Mouse (Mus musculus) thymus, postnatal 25 days (tissue): ENCODE measurements around the gene Magi3.
A peak's percentile ranks its signal among the peaks of the same experiment; 100 is the strongest.

Source experiments
- DNase-seq: peaks from one replicate; pipeline ENCODE4 v3.0.0; 2022

Magi3 gene

GRCm38 (mm10) chr3:104019453-104019852 is 200.7 kb downstream of the Magi3 start:
- DNase-seq: peak; percentile 12

- DNase-seq: no peak
Measured at GRCm38 (mm10) chr3:104017931-104018330, 202.2 kb downstream of the Magi3 start.

- DNase-seq: no peak
Measured at GRCm38 (mm10) chr3:104011972-104012371, 208.2 kb downstream of the Magi3 start.

GRCm38 (mm10) chr3:104009924-104010662 is 210.1 kb downstream of the Magi3 start:
- no peak for DNase-seq

- DNase-seq: no peak
Measured at GRCm38 (mm10) chr3:104007479-104007878, 212.7 kb downstream of the Magi3 start.

- no peak for DNase-seq
Measured at GRCm38 (mm10) chr3:104006896-104007466, 213.2 kb downstream of the Magi3 start.

GRCm38 (mm10) chr3:103998724-103999123 is 221.4 kb downstream of the Magi3 start:
- no peak for DNase-seq

GRCm38 (mm10) chr3:103991271-103991670 is 228.9 kb downstream of the Magi3 start:
- DNase-seq: no peak

GRCm38 (mm10) chr3:103989352-103989751 is 230.8 kb downstream of the Magi3 start:
- no peak for DNase-seq

GRCm38 (mm10) chr3:103987831-103988432 is 232.2 kb downstream of the Magi3 start:
- no peak for DNase-seq

- no peak for DNase-seq
Measured at GRCm38 (mm10) chr3:103985194-103985593, 235.0 kb downstream of the Magi3 start.

- DNase-seq: no peak
Measured at GRCm38 (mm10) chr3:103984556-103984955, 235.6 kb downstream of the Magi3 start.

- no peak for DNase-seq
Measured at GRCm38 (mm10) chr3:103971157-103971556, 249.0 kb downstream of the Magi3 start.

GRCm38 (mm10) chr3:103968701-103969100 is 251.5 kb downstream of the Magi3 start:
- peak; percentile 42 for DNase-seq

GRCm38 (mm10) chr3:103967861-103968691 is 252.1 kb downstream of the Magi3 start, which contains the start of gene Phtf1:
TSS of gene Phtf1 (plus strand) at chr3:103968110.
- peak; percentile 85 for DNase-seq

GRCm38 (mm10) chr3:103967231-103967630 is 252.9 kb downstream of the Magi3 start:
- DNase-seq: no peak
